Mouse (Mus musculus) layer of hippocampus, adult 2 months (tissue): ENCODE results near the gene Prkag1. TPM values are rescaled to one million over a fixed set of nuclear protein-coding genes. Genes with fewer than 3 reads are reported as not detected.
A peak's percentile ranks its signal among the peaks of the same experiment; 100 is the strongest.

Experiments used
- DNase-seq, 2 experiments: peaks; one replicate each; pipeline ENCODE4 v3.0.0; 2022; ENCODE audit warnings: low spot score in 2 of 2
- H3K27ac ChIP-seq: fragments of 200-600 bp; 2 replicates; pipeline ENCODE4 v1.8.1; 2022
- H3K4me3 ChIP-seq: fragments of 200-600 bp; 2 replicates; pipeline ENCODE4 v1.8.1; 2022; ENCODE audit warnings: mild to moderate bottlenecking
- CTCF ChIP-seq: fragments of 200-600 bp; conservative IDR thresholded peaks from 2 replicates; pipeline ENCODE4 v1.8.1; 2022; ENCODE audit warnings: antibody characterized with exemption, mild to moderate bottlenecking, moderate library complexity
- total RNA-seq, 2 experiments: library from RNA; stranded (reverse); gene quantifications; 2 replicates each; pipeline ENCODE4 v1.2.3; 2021

Prkag1 gene
- total RNA-seq, 2 experiments from 2014 or later: 50.3 to 51.9 TPM

DNA sequence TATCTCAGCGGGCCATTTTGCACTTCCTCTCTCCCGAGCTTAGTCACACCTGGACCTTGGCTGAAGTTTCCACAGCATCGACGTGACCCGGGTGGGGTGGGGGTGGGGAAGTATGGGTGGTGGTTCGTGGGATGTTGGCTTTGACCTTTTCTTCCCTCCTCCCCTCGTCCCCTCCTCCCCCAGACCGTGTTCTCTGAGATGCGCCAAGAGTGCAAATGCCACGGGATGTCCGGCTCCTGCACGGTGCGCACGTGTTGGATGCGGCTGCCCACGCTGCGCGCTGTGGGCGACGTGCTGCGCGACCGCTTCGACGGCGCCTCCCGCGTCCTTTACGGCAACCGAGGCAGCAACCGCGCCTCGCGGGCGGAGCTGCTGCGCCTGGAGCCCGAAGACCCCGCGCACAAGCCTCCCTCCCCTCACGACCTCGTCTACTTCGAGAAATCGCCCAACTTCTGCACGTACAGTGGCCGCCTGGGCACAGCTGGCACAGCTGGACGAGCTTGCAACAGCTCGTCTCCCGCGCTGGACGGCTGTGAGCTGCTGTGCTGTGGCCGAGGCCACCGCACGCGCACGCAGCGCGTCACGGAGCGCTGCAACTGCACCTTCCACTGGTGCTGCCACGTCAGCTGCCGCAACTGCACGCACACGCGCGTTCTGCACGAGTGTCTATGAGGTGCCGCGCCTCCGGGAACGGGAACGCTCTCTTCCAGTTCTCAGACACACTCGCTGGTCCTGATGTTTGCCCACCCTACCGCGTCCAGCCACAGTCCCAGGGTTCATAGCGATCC is 38.9 kb downstream of the Prkag1 start:
- peak overlapping the region; percentile 44 for H3K4me3 ChIP-seq
- DNase-seq: no peak
- TF ChIP-seq CTCF: no peak

DNA sequence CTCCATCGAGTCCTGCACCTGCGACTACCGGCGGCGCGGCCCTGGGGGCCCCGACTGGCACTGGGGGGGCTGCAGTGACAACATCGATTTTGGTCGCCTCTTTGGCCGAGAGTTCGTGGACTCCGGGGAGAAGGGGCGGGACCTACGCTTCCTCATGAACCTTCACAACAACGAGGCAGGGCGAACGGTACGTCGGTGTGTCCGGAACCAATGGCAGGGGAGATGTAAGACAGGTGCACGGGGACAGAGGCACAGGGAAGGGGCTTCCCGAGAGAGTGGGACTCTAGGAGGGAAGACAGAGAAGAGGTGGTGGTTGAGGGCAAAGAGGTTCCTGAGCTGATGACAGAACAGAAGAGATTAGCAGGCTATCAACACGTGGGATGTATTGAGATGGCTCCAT is 39.5 kb downstream of the Prkag1 start:
- TF ChIP-seq CTCF: no peak
- DNase-seq: no peak
- Histone ChIP-seq H3K27ac (no peak overlapping the region), H3K4me3 (no peak overlapping the region)

More for the DNA sequence above, 38.9 kb downstream of the Prkag1 start:
- no peak overlapping the region for H3K27ac ChIP-seq

DNA sequence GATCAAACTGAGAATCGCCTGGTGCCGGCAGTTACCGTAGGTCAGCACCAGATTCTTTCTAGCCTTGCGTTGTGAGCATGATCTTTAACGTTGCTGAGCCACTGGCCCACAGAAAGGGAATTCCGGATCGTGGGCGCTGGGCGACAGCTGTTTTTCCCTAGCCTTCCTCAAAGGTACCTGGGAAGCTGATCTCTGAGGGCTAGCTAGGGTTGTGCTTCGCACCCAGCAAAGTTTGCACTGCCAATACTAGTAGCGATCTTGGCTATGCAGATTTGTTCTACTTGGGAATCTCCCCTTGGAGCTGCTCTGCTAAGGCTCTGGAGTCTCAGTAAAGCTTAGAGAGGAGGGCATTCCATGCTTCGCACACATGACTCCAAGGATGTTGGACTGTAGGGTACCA is 40.1 kb downstream of the Prkag1 start:
- DNase-seq: no peak
- H3K27ac ChIP-seq: no peak overlapping the region
- TF ChIP-seq CTCF: no peak
- H3K4me3 ChIP-seq: no peak overlapping the region

DNA sequence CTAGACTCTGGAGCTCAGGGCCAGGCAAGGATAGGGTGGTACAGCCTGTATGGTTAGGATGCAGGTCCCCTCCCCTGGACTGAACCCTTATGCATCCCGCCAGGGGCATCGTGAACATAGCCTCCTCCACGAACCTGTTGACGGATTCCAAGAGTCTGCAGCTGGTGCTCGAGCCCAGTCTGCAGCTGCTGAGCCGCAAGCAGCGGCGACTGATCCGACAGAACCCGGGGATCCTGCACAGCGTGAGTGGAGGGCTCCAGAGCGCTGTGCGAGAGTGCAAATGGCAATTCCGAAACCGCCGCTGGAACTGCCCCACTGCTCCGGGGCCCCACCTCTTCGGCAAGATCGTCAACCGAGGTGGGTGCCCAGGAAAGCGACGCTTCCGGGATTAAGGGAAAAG is 40.6 kb downstream of the Prkag1 start:
- no peak for DNase-seq
- no peak for TF ChIP-seq CTCF
- no peak overlapping the region for H3K27ac ChIP-seq
- H3K4me3 ChIP-seq: no peak overlapping the region

DNA sequence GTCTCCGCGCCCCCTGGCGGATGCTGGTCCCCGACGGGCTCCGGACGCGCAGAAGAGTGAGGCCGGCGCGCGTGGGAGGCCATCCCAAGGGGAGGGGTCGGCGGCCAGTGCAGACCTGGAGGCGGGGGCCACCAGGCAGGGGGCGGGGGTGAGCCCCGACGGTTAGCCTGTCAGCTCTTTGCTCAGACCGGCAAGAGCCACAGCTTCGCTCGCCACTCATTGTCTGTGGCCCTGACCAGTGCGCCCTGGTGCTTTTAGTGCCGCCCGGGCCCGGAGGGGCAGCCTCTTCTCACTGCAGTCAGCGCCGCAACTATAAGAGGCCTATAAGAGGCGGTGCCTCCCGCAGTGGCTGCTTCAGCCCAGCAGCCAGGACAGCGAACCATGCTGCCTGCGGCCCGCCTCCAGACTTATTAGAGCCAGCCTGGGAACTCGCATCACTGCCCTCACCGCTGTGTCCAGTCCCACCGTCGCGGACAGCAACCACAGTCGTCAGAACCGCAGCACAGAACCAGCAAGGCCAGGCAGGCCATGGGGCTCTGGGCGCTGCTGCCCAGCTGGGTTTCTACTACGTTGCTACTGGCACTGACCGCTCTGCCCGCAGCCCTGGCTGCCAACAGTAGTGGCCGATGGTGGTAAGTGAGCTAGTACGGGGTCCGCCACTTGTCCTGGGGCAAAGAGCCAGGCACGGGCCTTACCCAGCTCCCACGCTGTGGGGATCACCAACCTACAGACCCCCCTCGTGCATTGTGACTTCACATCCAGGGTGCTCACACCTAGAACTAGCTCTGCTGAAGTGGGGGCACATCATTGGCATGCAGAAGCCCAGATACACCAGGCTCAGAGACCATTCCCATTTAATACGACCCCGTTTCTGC is 41.4 kb downstream of the Prkag1 start, which contains the start of gene Wnt1:
Gene Wnt1 (plus strand): TSS at position 197 of the 875 bp plus-strand sequence.
- H3K4me3 ChIP-seq: no peak within 1 kb of the TSS
- TF ChIP-seq CTCF: peak; percentile 76

DNA sequence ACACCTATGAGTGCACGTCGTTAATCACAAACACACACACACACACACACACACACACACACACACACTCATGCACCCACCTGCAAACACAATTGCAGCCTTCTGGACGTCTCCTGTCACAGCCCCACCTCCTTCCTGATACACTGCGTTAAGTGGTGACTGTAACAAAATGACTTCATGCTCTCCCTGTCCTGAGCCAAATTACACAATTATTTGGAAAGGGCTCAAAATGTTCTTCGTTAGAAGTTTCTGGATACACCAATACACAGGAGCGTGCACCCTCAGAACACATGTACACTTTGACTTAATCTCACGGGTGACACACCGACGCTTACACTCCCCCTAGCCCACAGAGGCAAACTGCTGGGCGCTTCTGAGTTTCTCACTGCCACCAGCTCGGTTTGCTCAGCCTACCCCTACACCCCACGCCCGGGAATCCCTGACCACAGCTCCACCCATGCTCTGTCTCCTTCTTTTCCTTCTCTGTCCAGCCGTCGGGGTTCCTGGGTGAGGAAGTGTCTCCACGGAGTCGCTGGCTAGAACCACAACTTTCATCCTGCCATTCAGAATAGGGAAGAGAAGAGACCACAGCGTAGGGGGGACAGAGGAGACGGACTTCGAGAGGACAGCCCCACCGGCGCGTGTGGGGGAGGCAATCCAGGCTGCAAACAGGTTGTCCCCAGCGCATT is 42.2 kb downstream of the Prkag1 start:
- no peak overlapping the region for H3K4me3 ChIP-seq
- DNase-seq: no peak
- TF ChIP-seq CTCF: no peak

More for the DNA sequence above, 41.4 kb downstream of the Prkag1 start, which contains the start of gene Wnt1:
- DNase-seq: no peak
- H3K27ac ChIP-seq: no peak within 1 kb of the TSS

DNA sequence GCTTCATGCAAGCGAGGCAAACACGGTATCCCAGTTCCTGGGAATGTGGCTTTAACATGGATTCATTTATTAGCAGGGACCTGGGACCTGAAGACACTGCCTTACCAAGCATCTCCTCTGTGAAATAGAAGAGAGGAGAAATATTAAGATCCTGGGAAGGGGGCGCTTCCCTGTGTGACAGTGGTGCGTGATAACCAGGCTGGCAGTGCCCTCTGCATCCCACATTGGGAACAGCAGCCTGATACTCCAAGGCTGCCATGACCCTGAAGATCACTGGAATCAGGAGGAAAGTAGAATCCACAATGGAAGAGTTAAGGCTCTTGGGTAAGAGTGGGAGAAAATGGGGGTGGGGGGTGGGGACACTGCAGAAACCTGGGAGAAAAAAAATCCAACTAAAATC is 43.4 kb downstream of the Prkag1 start:
- peak; percentile 78 for TF ChIP-seq CTCF
- DNase-seq: no peak
- Histone ChIP-seq H3K27ac (no peak overlapping the region), H3K4me3 (no peak overlapping the region)

More for the DNA sequence above, 42.2 kb downstream of the Prkag1 start:
- no peak overlapping the region for H3K27ac ChIP-seq

DNA sequence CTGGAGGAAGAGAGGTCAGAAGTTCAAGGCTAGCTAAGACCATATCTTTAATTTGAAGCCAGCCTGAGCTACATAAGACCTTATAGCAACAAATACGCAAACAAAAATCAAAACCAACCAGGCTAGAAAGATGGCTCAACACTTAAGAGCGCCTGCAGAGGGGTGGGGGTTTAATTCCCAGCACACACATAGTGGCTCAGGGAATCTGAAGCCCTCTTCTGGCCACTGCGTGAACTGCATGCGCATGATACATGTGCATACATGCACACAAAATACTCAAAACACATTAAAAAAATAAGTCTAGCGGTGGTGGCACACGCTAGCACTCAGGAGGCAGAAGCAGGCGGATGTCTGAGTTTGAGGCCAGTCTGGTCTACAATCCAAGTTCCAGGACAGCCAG is 45.6 kb downstream of the Prkag1 start:
- DNase-seq: no peak
- TF ChIP-seq CTCF: peak; percentile 76
- H3K27ac ChIP-seq: no peak overlapping the region

DNA sequence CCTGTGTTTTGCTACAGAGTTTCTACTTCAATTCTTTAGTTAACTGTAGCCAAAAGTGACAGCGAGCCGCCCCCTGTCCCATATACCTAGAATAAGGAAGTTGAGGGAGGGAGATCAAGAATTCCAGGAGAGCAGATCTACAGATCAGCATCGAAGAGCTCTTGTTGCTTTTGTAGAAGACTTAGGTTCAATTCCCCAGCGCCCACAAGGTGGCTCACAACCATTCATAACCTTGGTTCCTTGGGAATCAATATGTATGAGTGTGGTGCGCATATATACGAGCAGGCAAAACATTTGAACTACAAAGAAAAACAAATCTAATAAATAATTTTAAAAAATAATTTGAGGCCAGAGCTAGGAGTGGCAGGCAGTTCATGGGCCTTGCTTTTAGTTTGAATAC is 50.2 kb downstream of the Prkag1 start:
- Histone ChIP-seq H3K27ac (no peak overlapping the region), H3K4me3 (no peak overlapping the region)
- no peak for DNase-seq
- TF ChIP-seq CTCF: no peak

More for the DNA sequence above, 45.6 kb downstream of the Prkag1 start:
- H3K4me3 ChIP-seq: no peak overlapping the region

DNA sequence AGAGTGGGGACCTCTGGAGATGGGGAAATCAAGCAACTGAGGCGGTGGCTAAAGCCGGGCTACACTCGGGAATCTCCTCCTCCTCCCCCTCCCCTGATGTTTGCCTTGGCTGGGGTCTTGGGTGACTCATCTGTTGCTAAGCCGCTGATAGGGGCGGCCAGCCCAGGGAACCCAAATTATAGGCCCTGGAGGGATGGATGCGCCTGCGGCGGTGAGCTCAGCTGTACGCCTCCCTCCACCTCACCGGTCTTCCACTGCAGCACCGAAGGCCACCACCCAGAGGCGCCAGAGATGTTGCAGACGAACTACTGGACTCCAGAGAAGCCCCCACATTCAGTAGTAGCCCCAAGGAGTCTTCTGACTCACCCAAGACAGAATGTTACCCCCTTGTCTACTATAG is 50.7 kb downstream of the Prkag1 start:
- peak; percentile 53 for TF ChIP-seq CTCF
- DNase-seq: no peak
- Histone ChIP-seq H3K27ac (no peak overlapping the region), H3K4me3 (no peak overlapping the region)

DNA sequence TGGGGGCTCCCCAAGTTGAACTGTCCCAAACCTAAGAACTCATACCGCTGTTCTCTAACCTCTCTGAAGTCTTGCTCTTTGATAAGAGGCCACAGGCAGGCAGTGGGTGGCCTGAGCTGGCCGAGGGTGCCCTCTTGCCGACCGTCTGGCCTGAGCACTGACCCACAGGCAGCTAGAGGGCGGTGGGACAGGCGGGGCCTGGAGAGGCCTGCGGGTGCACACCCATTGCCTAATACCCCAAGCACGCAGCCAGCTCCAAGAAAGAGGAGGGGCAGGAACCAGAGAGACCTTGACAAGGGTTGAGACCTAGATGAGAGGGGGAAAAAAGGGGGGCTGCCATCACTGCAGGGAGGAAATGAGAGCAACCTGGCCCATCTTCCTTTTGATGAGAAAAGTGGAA is 51.2 kb downstream of the Prkag1 start:
- no peak for DNase-seq
- H3K4me3 ChIP-seq: no peak overlapping the region
- H3K27ac ChIP-seq: no peak overlapping the region
- no peak for TF ChIP-seq CTCF

DNA sequence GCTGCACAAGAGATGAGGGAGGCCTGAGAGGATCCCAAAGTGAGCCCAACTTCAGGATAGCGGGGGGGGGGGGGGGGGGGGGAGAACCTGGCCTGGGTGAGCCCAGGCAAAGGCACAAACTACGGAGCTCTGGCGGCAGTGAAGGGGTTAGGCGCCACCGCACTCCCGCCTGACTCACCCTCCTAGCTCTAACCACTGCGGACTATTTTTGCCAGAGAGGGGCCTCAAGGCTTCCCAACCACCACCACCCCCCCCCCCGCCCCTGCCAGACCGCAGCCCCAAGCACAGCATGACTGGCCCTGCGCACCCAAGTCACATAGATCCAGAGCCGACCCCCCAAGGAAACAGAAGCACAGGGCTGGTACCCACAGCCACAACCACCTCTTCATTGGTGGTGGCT is 52.5 kb downstream of the Prkag1 start:
- no peak for TF ChIP-seq CTCF
- DNase-seq: no peak
- no peak overlapping the region for H3K27ac ChIP-seq
- H3K4me3 ChIP-seq: no peak overlapping the region
